In the genomic region with DNA sequence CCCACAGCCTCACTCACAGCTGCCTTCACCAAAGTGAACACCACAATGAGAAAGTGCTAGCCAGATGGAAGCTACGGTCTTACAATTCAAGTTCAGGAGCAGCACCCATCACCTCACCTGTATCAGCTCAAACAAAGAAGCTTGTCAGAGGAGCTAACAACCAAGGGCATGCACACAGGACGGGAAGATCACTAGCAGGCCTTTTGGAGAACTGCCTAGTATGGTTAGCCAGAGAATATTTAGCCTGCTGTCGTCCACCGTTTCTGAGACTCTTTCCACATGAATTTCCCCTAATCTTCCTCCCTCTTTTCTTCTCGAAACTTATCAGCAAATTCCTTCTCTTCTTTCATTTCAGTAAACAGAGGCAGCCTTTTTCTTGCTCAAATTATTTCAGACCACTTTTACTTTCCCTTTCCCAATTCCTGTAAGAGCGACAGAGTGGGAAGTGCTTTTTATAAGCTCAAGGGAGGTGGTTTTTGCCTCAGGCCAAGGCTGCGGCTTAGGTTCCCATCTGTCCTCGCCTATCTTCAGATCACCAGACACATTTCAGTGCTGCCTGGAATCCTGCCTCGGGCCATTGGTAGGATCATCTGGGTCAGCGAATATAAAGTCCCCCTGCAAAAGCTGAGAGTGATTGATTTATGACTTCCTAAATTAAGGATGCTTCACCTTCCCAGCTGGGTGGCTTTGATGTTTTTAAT, we compare ENCODE assay signal across 12 mouse cellular contexts.
DNase-seq lines count a peak whose midpoint lies in the region; ATAC-seq and TF ChIP-seq lines count a peak whose summit lies in the region.
"Had no signal": no experiment of that assay in that cellular context is flagged by ENCODE, and none has a peak within 500 bp of the region (broad histone marks: within the 10 kb centered on the region; RNA-seq: fewer than 3 reads in every experiment).

No protein-coding gene starts in this region.

- peak; percentile 35 for DNase-seq in hindbrain, embryonic 11.5 days (ENCODE audit: low spot score)
- DNase-seq in hindbrain, embryonic 14.5 days (ENCODE audit: low spot score) = no peak
- DNase-seq in ES-E14 (ENCODE audit: low read depth, low spot score) = peak; percentile 15
- peak; percentile 43 for DNase-seq in embryo, embryonic 10 days (ENCODE audit: low spot score)
- no peak for DNase-seq in ovary, adult 18-20 months (ENCODE audit: low spot score)
- DNase-seq in urinary bladder, adult 2 months (ENCODE audit: low spot score) = no peak
- no peak for DNase-seq in lung, adult 2 months
- DNase-seq: gastrocnemius, postnatal 14 days; kidney, postnatal 14 days; lung, adult 18-20 months had no signal

- H3K4me1 ChIP-seq in hindbrain, embryonic 11.5 days (replicated peaks; ENCODE audit: control insufficient read depth, insufficient read depth, low read length) = no peaks in the 10 kb centered on the region
- no peaks in the 10 kb centered on the region for H3K4me1 ChIP-seq in hindbrain, embryonic 14.5 days (replicated peaks; ENCODE audit: control insufficient read depth, insufficient read depth, low read length)
- no peaks in the 10 kb centered on the region for H3K4me1 ChIP-seq in ES-E14 (ENCODE audit: control insufficient read depth in 2 of 2, insufficient read depth in 2 of 2, low read length in 2 of 2, poor library complexity in 1 of 2)
- H3K4me1 ChIP-seq in lung, adult 2 months (ENCODE audit: control insufficient read depth, insufficient read depth, low read length) = no peaks in the 10 kb centered on the region

- H3K4me3 ChIP-seq in hindbrain, embryonic 11.5 days (ENCODE audit: low read depth, low read length) = no peak overlapping the region
- H3K4me3 ChIP-seq in hindbrain, embryonic 14.5 days (replicated peaks; ENCODE audit: low read length) = no peak overlapping the region
- no peak overlapping the region for H3K4me3 ChIP-seq in ES-E14 (ENCODE audit: insufficient read depth in 1 of 2, low read depth in 1 of 2, low read length in 2 of 2, poor library complexity in 1 of 2, severe bottlenecking in 1 of 2)
- no peak overlapping the region for H3K4me3 ChIP-seq in lung, adult 2 months (replicated peaks; ENCODE audit: extremely low read depth, low read depth, low read length)

- H3K27ac ChIP-seq in hindbrain, embryonic 11.5 days (ENCODE audit: low read depth, low read length) = 0 out of 2 replicates have a peak overlapping the region, but pooled peaks have one; percentile 24
- H3K27ac ChIP-seq in hindbrain, embryonic 14.5 days = no peak overlapping the region
- H3K27ac ChIP-seq in ES-E14 (ENCODE audit: insufficient read depth, low read depth, low read length, poor library complexity, severe bottlenecking) = no peak overlapping the region

- 0 out of 2 replicates have a peak, but pooled peaks have one; percentile 57 for ATAC-seq in hindbrain, embryonic 11.5 days (ENCODE audit: low FRiP score)
- no peak for ATAC-seq in hindbrain, embryonic 14.5 days (ENCODE audit: low FRiP score)
- peak; percentile 72 for ATAC-seq in megakaryocyte progenitor cell, adult 5-6 weeks (replicated peaks; ENCODE audit: poor library complexity)

- no peak for TF ChIP-seq CTCF in lung, adult 2 months (IDR thresholded peaks at IDR 0.05; ENCODE audit: insufficient read depth, low read length)

- no peaks in the 10 kb centered on the region for H3K9me3 ChIP-seq in hindbrain, embryonic 11.5 days (ENCODE audit: control insufficient read depth, low read length)
- no peaks in the 10 kb centered on the region for H3K9me3 ChIP-seq in hindbrain, embryonic 14.5 days (ENCODE audit: control insufficient read depth, low read length)
- H3K9me3 ChIP-seq in ES-E14 (ENCODE audit: control insufficient read depth, insufficient read depth, low read depth, low read length) = no peaks in the 10 kb centered on the region

- no peak overlapping the region for H3K9ac ChIP-seq in hindbrain, embryonic 11.5 days (ENCODE audit: low read depth, low read length)
- H3K9ac ChIP-seq in hindbrain, embryonic 14.5 days = no peak overlapping the region
- no peak overlapping the region for H3K9ac ChIP-seq in ES-E14 (ENCODE audit: insufficient read depth, low read depth, low read length, poor library complexity, severe bottlenecking)

- in situ Hi-C loops in ES-E14 (cut with MboI; ENCODE audit: low sequenced_read_pairs in 2 of 2, unreplicated experiment in 2 of 2) = no loop called here

- H3K36me3 ChIP-seq in hindbrain, embryonic 11.5 days (ENCODE audit: control insufficient read depth, insufficient read depth, low read length) = no peaks in the 10 kb centered on the region
- no peaks in the 10 kb centered on the region for H3K36me3 ChIP-seq in hindbrain, embryonic 14.5 days (replicated peaks; ENCODE audit: control insufficient read depth, insufficient read depth)
- H3K36me3 ChIP-seq in ES-E14 (ENCODE audit: control insufficient read depth, insufficient read depth, low read length, poor library complexity, severe bottlenecking) = no peaks in the 10 kb centered on the region

- 71% methylated on average over 10 of the region's 10 CpGs for WGBS in hindbrain, embryonic 11.5 days
- WGBS in hindbrain, embryonic 14.5 days = 57% methylated on average over 10 of the region's 10 CpGs
- WGBS in lung, adult 2 months = 44% methylated on average over 10 of the region's 10 CpGs

- no peak for TF ChIP-seq POLR2A in lung, adult 2 months (IDR thresholded peaks at IDR 0.05; ENCODE audit: borderline replicate concordance, extremely low read depth, low read depth, low read length)

- no peak overlapping the region for H3K4me2 ChIP-seq in hindbrain, embryonic 11.5 days (replicated peaks; ENCODE audit: low read depth, low read length)
- no peak overlapping the region for H3K4me2 ChIP-seq in hindbrain, embryonic 14.5 days (replicated peaks)

- no peaks in the 10 kb centered on the region for H3K27me3 ChIP-seq in hindbrain, embryonic 11.5 days (ENCODE audit: control insufficient read depth, insufficient read depth, low read length)
- no peaks in the 10 kb centered on the region for H3K27me3 ChIP-seq in hindbrain, embryonic 14.5 days (ENCODE audit: control insufficient read depth, insufficient read depth, low read length)
- H3K27me3 ChIP-seq: CH12.LX had no signal

TF ChIP-seq in ES-E14, 5 proteins besides CTCF, POLR2A, EP300 and RAD21:
- TF ChIP-seq CHD2 (IDR thresholded peaks at IDR 0.05; ENCODE audit: low read depth, low read length) = no peak
- no peak for TF ChIP-seq ZC3H11A (IDR thresholded peaks at IDR 0.05; ENCODE audit: borderline replicate concordance, low read depth, low read length)
- TF ChIP-seq MAFK (IDR thresholded peaks at IDR 0.05; ENCODE audit: insufficient read depth, low read depth, low read length) = no peak
- TF ChIP-seq HCFC1 (IDR thresholded peaks at IDR 0.05; ENCODE audit: borderline replicate concordance, insufficient read depth, low read length) = no peak
- TF ChIP-seq ZNF384 (IDR thresholded peaks at IDR 0.05; ENCODE audit: low read depth, low read length) = no peak
TF ChIP-seq in ES-E14: peak in this region for 0.

Comparison
In these comparisons a context has a peak if more than half of its experiments do, and no peak if none do; other contexts are left out.
1. DNase-seq: peak in hindbrain, embryonic 11.5 days (single experiment), ES-E14 (single experiment) and embryo, embryonic 10 days (single experiment); none in hindbrain, embryonic 14.5 days (single experiment), ovary, adult 18-20 months (single experiment), urinary bladder, adult 2 months (single experiment) and lung, adult 2 months (single experiment).